Mouse (Mus musculus) intestine, embryonic 15.5 days (tissue): Measurements from ENCODE around the gene Zscan2. TPM values are rescaled to one million over a fixed set of nuclear protein-coding genes. Genes with fewer than 3 reads are reported as not detected.
A peak's percentile ranks its signal among the peaks of the same experiment; 100 is the strongest.
"Not testable (repeated sequence)": the region's sequence is repeated elsewhere in the genome, so short reads cannot be mapped to it uniquely, and the experiment has no call there.

Source experiments
- ATAC-seq: fragments of 200-750 bp; cut with Nextera tagmentation; 2 replicates; pipeline ENCODE4 v1.8.0; 2017; ENCODE audit warnings: moderate TSS enrichment, moderate library complexity
- H3K27ac ChIP-seq: fragments of 300-500 bp; sonication (generic); 2 replicates; pipeline ENCODE4 v1.5.1; 2015; ENCODE audit warnings: mild to moderate bottlenecking, inconsistent platforms
- H3K27me3 ChIP-seq: fragments of 300-500 bp; sonication (generic); replicated peaks from 2 replicates; pipeline ENCODE4 v1.6.1; 2015; ENCODE audit warnings: inconsistent platforms
- H3K36me3 ChIP-seq: fragments of 300-500 bp; sonication (generic); 2 replicates; pipeline ENCODE4 v1.6.1; 2015; ENCODE audit warnings: inconsistent platforms
- H3K4me1 ChIP-seq: fragments of 300-500 bp; sonication (generic); replicated peaks from 2 replicates; pipeline ENCODE4 v1.6.1; 2015; ENCODE audit warnings: inconsistent platforms
- H3K4me2 ChIP-seq: fragments of 300-500 bp; sonication (generic); replicated peaks from 2 replicates; pipeline ENCODE4 v1.6.1; 2015; ENCODE audit warnings: mild to moderate bottlenecking, inconsistent platforms
- H3K4me3 ChIP-seq: fragments of 300-500 bp; sonication (generic); replicated peaks from 2 replicates; pipeline ENCODE4 v1.5.1; 2015; ENCODE audit warnings: inconsistent platforms
- H3K9ac ChIP-seq: fragments of 300-500 bp; sonication (generic); 2 replicates; pipeline ENCODE4 v1.6.1; 2015; ENCODE audit warnings: inconsistent platforms
- H3K9me3 ChIP-seq: fragments of 300-500 bp; sonication (generic); 2 replicates; pipeline ENCODE4 v1.6.1; 2016; ENCODE audit warnings: inconsistent platforms
- WGBS: fragments of 180-500 bp; shearing (Covaris S2); methylation state at CpG from one replicate; pipeline ENCODE4 v1.1.7; 2015; 5-methylcytosine and 5-hydroxymethylcytosine counted together
- polyA plus RNA-seq: library from polyadenylated mRNA; unstranded; fragments of >200 nt; fragmentation: Nextera tagmentation; extraction: Ambion mirVana; gene quantifications from 2 replicates; pipeline ENCODE4 v1.2.1, GENCODE M21; 2015

Zscan2 gene
- 1.1 and 1.6 TPM in 2 replicates for polyA plus RNA-seq

DNA sequence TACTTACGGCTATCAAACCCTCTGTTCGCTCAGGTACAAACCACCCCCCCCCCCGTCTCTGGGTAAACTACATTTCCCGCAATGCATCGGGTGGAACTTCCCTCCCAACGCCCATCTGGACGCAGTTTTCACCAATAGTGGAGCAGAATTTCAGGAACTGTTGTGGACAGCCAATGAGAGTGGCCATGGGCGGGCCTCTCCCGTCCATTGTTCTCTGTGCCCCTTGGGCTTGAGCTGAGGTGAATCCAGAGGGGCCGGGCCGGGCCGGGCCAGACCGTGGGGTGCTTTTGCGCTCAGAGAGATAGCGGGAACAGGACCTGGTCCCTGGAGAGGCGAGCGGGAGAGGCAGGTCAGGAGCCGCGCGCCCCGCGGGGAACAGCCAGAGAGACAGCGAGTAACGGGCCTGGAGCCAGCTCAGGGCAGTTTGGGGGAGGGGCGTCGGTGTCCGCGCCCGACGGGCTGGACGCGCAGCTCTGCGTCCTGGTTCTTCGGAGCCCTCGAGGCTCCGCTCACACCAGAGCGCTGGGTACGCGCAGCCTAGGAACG, at the start of gene Zscan2:
Gene Zscan2, plus strand, starts transcription at position 192 of the 546 bp plus-strand sequence.
- Histone ChIP-seq H3K27me3 (no peaks in the 10 kb centered on the region), H3K9me3 (no peaks in the 10 kb centered on the region), H3K4me2 (peak within 1 kb of the TSS; percentile 81), H3K9ac (peak within 1 kb of the TSS; percentile 92), H3K36me3 (peaks cover 3% of the 10 kb centered on the region; the same call in 1 of the 2 replicates), H3K4me3 (peak within 1 kb of the TSS; percentile 98), H3K27ac (peak within 1 kb of the TSS; percentile 92), H3K4me1 (peaks cover 28% of the 10 kb centered on the region)
- peak; percentile 98 for ATAC-seq
- WGBS = under 1% methylated on average over 40 of the region's 40 CpGs

DNA sequence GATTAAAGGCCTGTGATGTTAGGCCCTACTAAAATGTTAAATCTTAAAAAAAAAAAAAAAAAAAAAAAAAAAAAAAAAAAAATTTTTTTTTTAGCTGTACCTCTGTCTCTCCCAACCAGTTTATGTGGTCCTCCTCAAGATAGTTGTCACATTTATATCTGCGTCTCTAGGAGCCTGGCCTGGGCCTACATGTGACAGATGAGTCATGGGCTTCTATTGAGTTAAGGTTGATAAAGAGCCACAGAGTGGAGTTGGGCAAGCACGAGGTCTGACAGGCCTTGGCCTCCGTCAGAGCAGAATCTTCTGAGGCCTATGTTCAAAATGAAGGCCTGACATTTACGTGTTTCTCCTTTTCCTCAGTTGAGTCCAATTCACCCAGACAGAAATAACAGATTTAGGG, 47.3 kb upstream of the Zscan2 start:
- Histone ChIP-seq H3K36me3 (no peaks in the 10 kb centered on the region), H3K27me3 (no peaks in the 10 kb centered on the region), H3K4me2 (no peak overlapping the region), H3K9me3 (no peaks in the 10 kb centered on the region), H3K9ac (no peak overlapping the region), H3K4me3 (no peak overlapping the region), H3K4me1 (no peaks in the 10 kb centered on the region), H3K27ac (no peak overlapping the region)
- WGBS = 84% methylated on average over 4 of the region's 4 CpGs
- ATAC-seq = no peak

- H3K27me3 ChIP-seq = no peaks in the 10 kb centered on the region
- H3K4me2 ChIP-seq = no peak overlapping the region
- H3K4me1 ChIP-seq = no peaks in the 10 kb centered on the region
- no peak overlapping the region for H3K9ac ChIP-seq
- H3K36me3 ChIP-seq = no peaks in the 10 kb centered on the region
- no peak for ATAC-seq
- no peak overlapping the region for H3K4me3 ChIP-seq
- no peak overlapping the region for H3K27ac ChIP-seq
- WGBS = 51% methylated on average over 5 of the region's 5 CpGs
- no peaks in the 10 kb centered on the region for H3K9me3 ChIP-seq
Measured at GRCm38 (mm10) chr7:80816641-80817040, 44.1 kb upstream of the Zscan2 start.

DNA sequence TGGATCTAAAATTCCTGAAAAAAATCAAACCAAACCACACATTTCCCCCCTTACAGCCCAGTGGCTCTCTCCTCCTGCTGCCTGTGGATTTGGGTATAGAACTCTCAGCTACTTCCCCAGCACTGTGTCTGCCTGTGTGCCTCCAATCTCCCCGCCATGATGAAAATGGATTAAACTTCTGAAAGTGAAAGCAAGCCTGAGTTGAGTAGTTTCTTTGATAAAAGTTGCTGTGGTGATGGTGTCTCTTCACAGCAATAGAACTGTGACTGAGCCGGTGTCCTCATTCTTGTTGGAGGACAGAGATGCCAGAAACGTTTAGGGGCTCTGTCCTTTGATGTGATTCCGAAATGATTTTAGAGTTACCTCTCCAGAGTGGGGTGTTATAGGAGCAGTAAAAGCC, 39.9 kb upstream of the Zscan2 start:
- no peak overlapping the region for H3K4me2 ChIP-seq
- H3K36me3 ChIP-seq = no peaks in the 10 kb centered on the region
- no peaks in the 10 kb centered on the region for H3K9me3 ChIP-seq
- no peak overlapping the region for H3K9ac ChIP-seq
- no peak overlapping the region for H3K4me3 ChIP-seq
- H3K4me1 ChIP-seq = peaks cover 8% of the 10 kb centered on the region; the same call in 1 of the 2 replicates
- no peak overlapping the region for H3K27ac ChIP-seq
- H3K27me3 ChIP-seq = no peaks in the 10 kb centered on the region
- WGBS = 69% methylated on average over 4 of the region's 4 CpGs
- ATAC-seq = no peak

DNA sequence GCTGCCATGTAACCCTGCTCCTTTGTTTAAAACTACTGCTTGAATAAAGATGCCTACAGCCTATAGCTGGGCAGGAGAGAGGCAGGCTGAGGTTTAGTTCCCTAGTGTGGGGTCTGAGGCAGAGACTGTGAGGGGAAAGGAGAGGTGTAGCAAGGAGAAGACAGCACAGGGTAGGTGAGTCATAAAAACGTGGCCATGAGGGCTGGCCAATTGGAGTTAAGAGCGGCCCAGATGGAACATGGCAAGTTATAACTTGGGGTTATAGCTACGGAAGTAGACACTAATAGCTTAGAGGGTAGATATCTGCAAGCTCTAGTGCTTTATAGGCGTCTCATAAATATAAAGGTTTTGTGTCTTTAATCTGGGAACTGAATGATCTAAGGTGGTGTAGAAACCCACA, 37.5 kb upstream of the Zscan2 start:
- Histone ChIP-seq H3K36me3 (no peaks in the 10 kb centered on the region), H3K9me3 (no peaks in the 10 kb centered on the region), H3K27ac (peak overlapping the region; percentile 54; the same call in 1 of the 2 replicates), H3K27me3 (no peaks in the 10 kb centered on the region), H3K4me3 (no peak overlapping the region), H3K4me1 (peaks cover 8% of the 10 kb centered on the region; the same call in 1 of the 2 replicates), H3K9ac (no peak overlapping the region), H3K4me2 (no peak overlapping the region)
- WGBS = 61% methylated on average over 4 of the region's 4 CpGs
- ATAC-seq = 0 out of 2 replicates have a peak, but pooled peaks have one; percentile 27

DNA sequence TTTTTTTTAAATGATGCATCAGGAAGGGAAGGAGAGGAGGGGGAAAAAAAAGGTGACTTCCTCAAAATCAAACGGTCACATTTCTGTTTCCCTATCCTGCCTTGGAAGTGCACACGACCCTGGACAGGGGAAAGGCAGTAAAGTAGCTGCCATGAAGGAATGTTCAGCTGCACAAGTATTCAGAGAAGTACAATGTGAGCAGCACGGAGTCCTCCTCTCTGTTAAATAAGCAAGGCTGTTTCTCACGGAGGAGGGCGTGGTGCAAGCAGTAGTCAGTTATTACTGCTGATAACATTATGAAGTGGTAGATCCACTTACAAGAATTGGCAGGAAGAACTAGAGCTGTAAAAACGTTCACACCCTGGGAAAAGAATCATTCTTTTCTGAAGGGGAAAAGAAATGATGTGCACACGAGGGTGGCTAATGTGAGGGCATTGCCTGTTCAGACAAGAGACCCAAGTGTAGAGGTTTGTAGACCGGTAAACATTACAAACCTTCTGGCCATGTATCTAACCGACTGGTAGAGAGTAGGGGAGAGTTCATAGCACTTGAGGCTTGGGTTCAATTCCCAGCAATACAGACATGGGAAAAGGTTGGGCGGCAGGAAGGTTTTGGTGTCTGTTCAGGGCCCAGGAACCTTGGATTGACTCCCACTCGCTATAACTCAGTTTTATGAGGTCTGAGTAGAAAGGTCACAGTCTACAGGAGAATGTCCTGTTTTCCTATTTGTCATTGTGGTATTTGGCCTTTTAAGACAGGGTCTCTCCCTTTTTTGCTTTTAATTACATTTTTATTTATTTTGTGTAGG, 36.6 kb upstream of the Zscan2 start:
- no peak overlapping the region for H3K4me3 ChIP-seq
- H3K27me3 ChIP-seq = no peaks in the 10 kb centered on the region
- no peaks in the 10 kb centered on the region for H3K36me3 ChIP-seq
- H3K27ac ChIP-seq = peak overlapping the region; percentile 79
- WGBS = 39% methylated on average over 11 of the region's 11 CpGs
- H3K9me3 ChIP-seq = no peaks in the 10 kb centered on the region
- H3K4me2 ChIP-seq = peak overlapping the region; percentile 26
- peak; percentile 93 for ATAC-seq
- no peak overlapping the region for H3K9ac ChIP-seq
- peaks cover 8% of the 10 kb centered on the region; the same call in 1 of the 2 replicates for H3K4me1 ChIP-seq

GRCm38 (mm10) chr7:80825843-80826403, 34.8 kb upstream of the Zscan2 start, which contains the start of gene Iqgap1:
Gene Iqgap1, minus strand, starts transcription at chr7:80825974.
- Histone ChIP-seq H3K4me1 (peaks cover 8% of the 10 kb centered on the region; the same call in 1 of the 2 replicates), H3K27ac (no peak within 1 kb of the TSS; the same call in 1 of the 2 replicates), H3K36me3 (no peaks in the 10 kb centered on the region), H3K4me2 (peak within 1 kb of the TSS; percentile 26; the same call in 1 of the 2 replicates), H3K4me3 (no peak within 1 kb of the TSS), H3K27me3 (no peaks in the 10 kb centered on the region), H3K9ac (no peak within 1 kb of the TSS), H3K9me3 (no peaks in the 10 kb centered on the region)
- ATAC-seq = no peak
- WGBS = 72% methylated on average over 11 of the region's 11 CpGs

GRCm38 (mm10) chr7:80828146-80828860, 32.4 kb upstream of the Zscan2 start:
- peaks cover 11% of the 10 kb centered on the region; the same call in 1 of the 2 replicates for H3K4me1 ChIP-seq
- no peaks in the 10 kb centered on the region for H3K9me3 ChIP-seq
- H3K36me3 ChIP-seq = no peaks in the 10 kb centered on the region
- H3K27ac ChIP-seq = no peak overlapping the region
- H3K27me3 ChIP-seq = no peaks in the 10 kb centered on the region
- ATAC-seq = no peak
- H3K4me3 ChIP-seq = no peak overlapping the region
- no peak overlapping the region for H3K4me2 ChIP-seq
- 67% methylated on average over 18 of the region's 18 CpGs for WGBS
- H3K9ac ChIP-seq = no peak overlapping the region

GRCm38 (mm10) chr7:80830193-80830803, 30.4 kb upstream of the Zscan2 start:
- no peaks in the 10 kb centered on the region for H3K9me3 ChIP-seq
- H3K27ac ChIP-seq = no peak overlapping the region
- whole genome bisulfite sequencing = 74% methylated on average over 15 of the region's 15 CpGs

GRCm38 (mm10) chr7:80832191-80832590, 28.5 kb upstream of the Zscan2 start:
- no peak for ATAC-seq
- Histone ChIP-seq H3K4me1 (peaks cover 6% of the 10 kb centered on the region; the same call in 1 of the 2 replicates), H3K27ac (no peak overlapping the region), H3K4me3 (no peak overlapping the region), H3K27me3 (no peaks in the 10 kb centered on the region), H3K36me3 (no peaks in the 10 kb centered on the region), H3K9ac (no peak overlapping the region), H3K4me2 (no peak overlapping the region), H3K9me3 (no peaks in the 10 kb centered on the region)
- 35% methylated on average over 4 of the region's 4 CpGs for WGBS

More at GRCm38 (mm10) chr7:80830193-80830803, 30.4 kb upstream of the Zscan2 start:
- ATAC-seq = no peak
- H3K4me1 ChIP-seq = peaks cover 9% of the 10 kb centered on the region; the same call in 1 of the 2 replicates
- no peak overlapping the region for H3K9ac ChIP-seq
- H3K4me2 ChIP-seq = no peak overlapping the region
- H3K36me3 ChIP-seq = no peaks in the 10 kb centered on the region
- no peak overlapping the region for H3K4me3 ChIP-seq
- no peaks in the 10 kb centered on the region for H3K27me3 ChIP-seq

DNA sequence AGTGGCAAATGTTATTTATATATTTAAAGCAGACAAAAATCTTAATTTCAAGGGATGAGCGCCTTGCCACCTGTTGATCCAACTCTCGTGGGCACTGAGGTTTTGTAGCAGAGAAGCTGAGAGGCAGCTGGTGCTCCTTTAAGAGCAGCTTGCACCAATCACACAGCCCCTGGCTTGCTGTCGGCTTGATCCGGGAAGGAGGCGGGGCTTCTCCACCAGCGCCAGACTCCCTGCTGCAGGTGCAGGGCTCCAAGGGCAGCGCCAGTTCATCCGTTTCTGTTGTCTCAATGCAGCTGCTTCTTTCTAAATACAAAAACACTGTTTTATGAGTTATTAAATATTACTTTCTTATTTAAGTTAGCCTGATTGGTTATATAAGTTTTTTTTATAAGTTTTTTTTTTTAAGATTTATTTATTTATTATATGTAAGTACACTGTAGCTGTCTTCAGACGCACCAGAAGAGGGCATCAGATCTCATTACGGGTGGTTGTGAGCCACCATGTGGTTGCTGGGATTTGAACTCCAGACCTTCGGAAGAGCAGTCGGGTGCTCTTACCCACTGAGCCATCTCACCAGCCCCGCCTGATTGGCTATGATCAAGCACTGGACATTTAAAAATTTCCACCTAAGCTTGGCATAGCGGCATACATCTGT, 27.6 kb upstream of the Zscan2 start:
- H3K9me3 ChIP-seq, H3K36me3 ChIP-seq, H3K4me1 ChIP-seq, H3K4me3 ChIP-seq, H3K9ac ChIP-seq, H3K27me3 ChIP-seq, H3K27ac ChIP-seq: not testable (repeated sequence)
- ATAC-seq = peak; percentile 87
- 11% methylated on average over 14 of the region's 14 CpGs for WGBS
- peak overlapping the region; percentile 28; the same call in 1 of the 2 replicates for H3K4me2 ChIP-seq
